Mouse (Mus musculus) limb, embryonic 12.5 days (tissue): ENCODE results near the gene Olfr538. TPM values are rescaled to one million over a fixed set of nuclear protein-coding genes. Genes with fewer than 3 reads are reported as not detected.
"Not testable (repeated sequence)": the region's sequence is repeated elsewhere in the genome, so short reads cannot be mapped to it uniquely, and the experiment has no call there.

Experiments
- ATAC-seq: fragments of 200-750 bp; cut with Nextera tagmentation; 2 replicates; pipeline ENCODE4 v1.8.0; 2017; ENCODE audit warnings: low read depth, moderate TSS enrichment; ENCODE audit not compliant: insufficient number of reproducible peaks, insufficient read depth, low FRiP score, low TSS enrichment
- H3K27ac ChIP-seq: fragments of 300-500 bp; sonication (generic); 2 replicates; pipeline ENCODE4 v1.5.1; 2016; ENCODE audit warnings: mild to moderate bottlenecking, moderate library complexity
- H3K27me3 ChIP-seq: fragments of 300-500 bp; sonication (generic); 2 replicates; pipeline ENCODE4 v1.6.1; 2016; ENCODE audit warnings: mild to moderate bottlenecking, moderate library complexity
- H3K36me3 ChIP-seq: fragments of 300-500 bp; sonication (generic); 2 replicates; pipeline ENCODE4 v1.6.1; 2016; ENCODE audit warnings: mild to moderate bottlenecking, moderate library complexity
- H3K4me1 ChIP-seq: fragments of 300-500 bp; sonication (generic); replicated peaks from 2 replicates; pipeline ENCODE4 v1.6.1; 2016
- H3K4me2 ChIP-seq: fragments of 300-500 bp; sonication (generic); 2 replicates; pipeline ENCODE4 v1.6.1; 2016; ENCODE audit warnings: mild to moderate bottlenecking, moderate library complexity
- H3K4me3 ChIP-seq: fragments of 300-500 bp; sonication (generic); replicated peaks from 2 replicates; pipeline ENCODE4 v1.5.1; 2016; ENCODE audit warnings: mild to moderate bottlenecking
- H3K9ac ChIP-seq: fragments of 300-500 bp; sonication (generic); replicated peaks from 2 replicates; pipeline ENCODE4 v1.6.1; 2016; ENCODE audit warnings: mild to moderate bottlenecking, moderate library complexity
- H3K9me3 ChIP-seq: fragments of 300-500 bp; sonication (generic); 2 replicates; pipeline ENCODE4 v1.6.1; 2016; ENCODE audit warnings: mild to moderate bottlenecking, moderate library complexity
- WGBS: fragments of 180-500 bp; shearing (Covaris S2); methylation state at CpG from one replicate; pipeline ENCODE4 v1.1.7; 2016; 5-methylcytosine and 5-hydroxymethylcytosine counted together
- polyA plus RNA-seq: library from polyadenylated mRNA; unstranded; fragments of >200 nt; fragmentation: Nextera tagmentation; extraction: Ambion mirVana; gene quantifications from 2 replicates; pipeline ENCODE4 v1.2.1, GENCODE M21; 2016

Olfr538 gene
- not detected in 2 replicates for polyA plus RNA-seq

DNA sequence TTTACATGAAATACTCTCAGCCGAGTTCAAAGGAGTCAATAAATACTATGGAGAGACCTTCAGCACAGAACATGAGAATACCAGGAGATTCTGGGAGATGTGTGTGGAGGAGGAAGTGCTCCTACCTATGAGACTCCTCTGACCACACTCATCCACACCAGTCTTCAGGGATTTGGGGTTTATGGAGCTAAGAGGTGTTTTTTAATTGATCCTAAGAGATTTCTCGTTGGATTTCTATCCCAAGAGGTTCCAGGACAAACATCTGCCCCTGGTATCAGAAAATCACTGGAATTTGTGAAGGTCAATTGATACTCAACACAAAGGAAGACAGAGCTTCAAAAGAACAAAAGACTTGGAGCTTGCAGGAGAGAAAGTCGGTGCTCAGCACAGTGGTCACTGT is at the start of gene Olfr538:
Gene Olfr538, plus strand, starts transcription at position 301 of the 400 bp plus-strand sequence.
- Histone ChIP-seq H3K4me1 (no peaks in the 10 kb centered on the region), H3K4me3 (no peak within 1 kb of the TSS), H3K27me3 (no peaks in the 10 kb centered on the region), H3K27ac (no peak within 1 kb of the TSS), H3K4me2 (no peak within 1 kb of the TSS), H3K9me3 (no peaks in the 10 kb centered on the region), H3K9ac (no peak within 1 kb of the TSS), H3K36me3 (no peaks in the 10 kb centered on the region)
- ATAC-seq: no peak
- WGBS: 73% methylated on average over 3 of the region's 3 CpGs

DNA sequence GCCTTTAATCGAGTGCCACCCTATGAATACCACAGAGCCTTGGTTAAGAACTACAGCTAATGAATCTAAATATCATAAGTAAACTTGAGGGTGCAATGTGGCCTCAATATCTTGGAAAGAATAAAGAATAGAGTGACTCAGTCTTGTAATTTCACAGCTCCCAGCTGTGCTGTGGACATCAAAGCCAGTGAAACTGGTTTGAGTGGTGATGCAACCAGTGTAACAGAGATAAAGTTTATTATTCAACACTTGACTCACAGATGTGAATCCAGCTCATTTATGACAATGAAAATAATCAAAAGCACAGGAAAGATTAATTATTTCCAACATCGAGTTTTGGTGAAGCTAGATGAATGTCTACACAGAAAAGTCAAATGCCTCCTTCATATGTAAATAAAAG is 27.9 kb upstream of the Olfr538 start:
- no peak for ATAC-seq
- Histone ChIP-seq H3K9me3 (no peaks in the 10 kb centered on the region), H3K4me1 (no peaks in the 10 kb centered on the region), H3K4me3 (no peak overlapping the region), H3K36me3 (no peaks in the 10 kb centered on the region), H3K4me2 (no peak overlapping the region), H3K27ac (no peak overlapping the region), H3K9ac (no peak overlapping the region), H3K27me3 (no peaks in the 10 kb centered on the region)
- WGBS: 81% methylated on average over 2 of the region's 2 CpGs

DNA sequence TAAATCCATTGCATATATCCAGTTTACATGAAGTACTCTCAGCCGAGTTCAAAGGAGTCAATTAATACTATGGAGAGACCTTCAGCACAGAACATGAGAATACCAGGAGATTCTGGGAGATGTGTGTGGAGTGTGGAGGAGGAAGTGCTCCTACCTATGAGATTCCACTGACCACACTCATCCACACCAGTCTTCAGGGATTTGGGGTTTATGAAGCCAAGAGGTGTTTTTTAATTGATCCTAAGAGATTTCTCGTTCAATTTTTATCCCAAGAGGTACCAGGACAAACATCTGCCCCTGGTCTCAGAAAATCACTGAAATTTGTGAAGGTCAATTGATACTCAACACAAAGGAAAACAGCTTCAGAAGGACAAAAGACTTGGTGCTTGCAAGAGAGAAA is 33.3 kb downstream of the Olfr538 start, which contains the start of gene Olfr46:
Gene Olfr46, plus strand, starts transcription at position 301 of the 400 bp plus-strand sequence.
- H3K4me2 ChIP-seq, H3K27me3 ChIP-seq, H3K9ac ChIP-seq, H3K4me3 ChIP-seq, ATAC-seq, H3K4me1 ChIP-seq, H3K9me3 ChIP-seq, H3K27ac ChIP-seq, H3K36me3 ChIP-seq: not testable (repeated sequence)
- 88% methylated on average over 2 of the region's 2 CpGs for WGBS

Other genes with a start within 250 kb of the Olfr538 start
- not detected in 2 replicates for gene Olfr525, start 247.0 kb upstream of the Olfr538 start, polyA plus RNA-seq
- not detected in 2 replicates for gene Olfr527, start 233.9 kb upstream of the Olfr538 start, polyA plus RNA-seq
- gene Olfr60, start 206.2 kb upstream of the Olfr538 start, polyA plus RNA-seq: not detected in 2 replicates
- gene Olfr530, start 191.6 kb upstream of the Olfr538 start, polyA plus RNA-seq: not detected in 2 replicates
- not detected in 2 replicates for gene Olfr531, start 165.0 kb upstream of the Olfr538 start, polyA plus RNA-seq
- not detected in 2 replicates for gene Olfr532, start 146.2 kb upstream of the Olfr538 start, polyA plus RNA-seq
- not detected in 2 replicates for gene Olfr533, start 104.5 kb upstream of the Olfr538 start, polyA plus RNA-seq
- gene Olfr535, start 83.7 kb upstream of the Olfr538 start, polyA plus RNA-seq: not detected in 2 replicates
- gene Olfr536, start 60.5 kb upstream of the Olfr538 start, polyA plus RNA-seq: not detected in 2 replicates
- gene Olfr46, start 33.4 kb downstream of the Olfr538 start, polyA plus RNA-seq: not detected in 2 replicates
- gene Olfr61, start 61.1 kb downstream of the Olfr538 start, polyA plus RNA-seq: not detected in 2 replicates
- gene Olfr53, start 78.6 kb downstream of the Olfr538 start, polyA plus RNA-seq: not detected in 2 replicates
- not detected in 2 replicates for gene Olfr539, start 92.0 kb downstream of the Olfr538 start, polyA plus RNA-seq
- not detected in 2 replicates for gene Olfr45, start 114.1 kb downstream of the Olfr538 start, polyA plus RNA-seq
- not detected in 2 replicates for gene Olfr541, start 129.4 kb downstream of the Olfr538 start, polyA plus RNA-seq
- not detected in 2 replicates for gene Cyp2e1, start 195.9 kb downstream of the Olfr538 start, polyA plus RNA-seq
- gene Syce1, start 220.0 kb downstream of the Olfr538 start, polyA plus RNA-seq: 0.69 and 1.4 TPM in 2 replicates